Mouse (Mus musculus): ENCODE measurements around the gene Ncoa6.

DNA sequence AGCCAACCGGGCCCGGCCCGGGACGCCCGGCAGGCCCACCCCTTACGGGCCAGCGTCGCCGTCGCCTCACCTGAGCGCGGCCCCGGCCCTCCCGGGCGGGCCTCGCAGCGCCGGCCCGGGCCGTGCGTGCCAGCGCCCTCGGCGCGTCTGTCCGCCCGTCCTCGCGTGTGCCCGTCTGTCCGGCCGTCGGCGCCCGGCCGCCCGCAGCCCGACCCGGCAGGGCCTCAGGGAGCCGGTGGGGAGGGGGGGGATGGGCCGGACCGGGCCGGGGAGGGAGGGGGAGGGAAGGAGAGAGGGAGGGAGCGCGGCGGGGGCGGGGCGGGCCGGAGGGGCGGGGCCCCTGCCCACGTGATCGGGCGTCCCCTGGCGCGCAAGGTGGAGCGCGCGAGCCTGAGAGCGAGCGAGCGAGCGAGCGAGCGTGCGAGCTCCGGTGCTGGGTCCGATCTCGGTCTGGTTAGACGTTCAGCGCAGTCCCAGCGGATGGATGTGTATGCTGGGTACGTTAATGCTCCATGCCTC, at the start of gene Ncoa6:
- no peak for TF ChIP-seq POLR2A (IDR thresholded peaks at IDR 0.05; ENCODE audit: insufficient read depth, low read length)
- no peak for TF ChIP-seq EP300 (IDR thresholded peaks at IDR 0.05; ENCODE audit: insufficient read depth, low read depth, low read length)

All from ES-Bruce4 (cell line).